Mouse (Mus musculus) heart, adult 2 months (tissue): ENCODE measurements around the gene Epha1.

Experiments
- CTCF ChIP-seq: fragments of 200-600 bp; IDR thresholded peaks from 2 replicates; pipeline ENCODE4 v1.8.1; 2022; ENCODE audit warnings: antibody characterized with exemption, mild to moderate bottlenecking, moderate library complexity
- EP300 ChIP-seq: fragments of 200-500 bp; IDR thresholded peaks from 2 replicates; pipeline ENCODE4 v1.6.1; 2011; ENCODE audit warnings: low read depth, low read length, control low read depth; ENCODE audit not compliant: insufficient read depth

- TF ChIP-seq CTCF (no peak), EP300 (no peak)
These were observed 48.4 kb downstream of the Epha1 start, which contains the start of gene Fam131b for GRCm38 (mm10) chr6:42324482-42325267.
